Mouse (Mus musculus) heart, postnatal 25 days (tissue): ENCODE measurements around the gene Pphln1. TPM values are rescaled to one million over a fixed set of nuclear protein-coding genes. Genes with fewer than 3 reads are reported as not detected.

Experiments used
- DNase-seq: peaks from one replicate; pipeline ENCODE4 v3.0.0; 2022; ENCODE audit warnings: low spot score
- intact Hi-C: fragments of 180-260 bp; cut with DNase I; formaldehyde crosslinking; loops from one replicate; pipeline ENCODE4 v1.15.1; 2025
- total RNA-seq, 2 experiments: library from RNA; stranded (reverse); gene quantifications; 2 replicates each; pipeline ENCODE4 v1.2.3; 2021

The Pphln1 gene
- total RNA-seq, 2 experiments from 2014 or later = 19.2 to 22.0 TPM

DNA sequence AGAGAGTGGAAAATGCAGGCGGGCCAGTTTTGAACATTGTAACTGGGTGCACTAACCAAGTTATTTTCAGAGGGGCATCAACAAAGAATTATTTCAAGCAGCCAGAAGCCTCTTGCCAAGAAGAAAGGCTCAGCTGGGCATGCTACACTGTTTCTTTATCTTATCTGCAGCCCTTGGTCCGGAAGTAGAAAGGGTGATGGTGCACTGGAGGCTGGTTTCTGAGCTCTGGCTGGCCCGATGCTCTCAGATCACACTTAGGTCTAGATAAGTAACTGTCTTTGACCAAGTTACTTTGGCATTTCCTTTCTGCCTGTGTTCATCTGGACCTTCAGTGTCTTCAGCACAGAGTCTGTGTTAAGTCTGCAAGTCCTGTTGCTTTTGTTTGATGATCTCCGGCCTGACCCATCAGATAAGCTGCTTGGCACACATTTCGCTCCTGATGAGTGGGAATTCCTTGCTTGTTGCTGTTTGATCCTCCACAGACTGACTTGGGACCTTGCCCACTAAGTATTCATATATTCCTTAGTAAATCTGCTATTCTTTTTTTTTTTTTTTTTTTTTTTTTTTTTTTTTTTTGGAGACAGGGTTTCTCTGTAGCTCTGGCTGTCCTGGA lies 127.3 kb downstream of the Pphln1 start:
- no peak for DNase-seq
- intact Hi-C loops = no loop called here

DNA sequence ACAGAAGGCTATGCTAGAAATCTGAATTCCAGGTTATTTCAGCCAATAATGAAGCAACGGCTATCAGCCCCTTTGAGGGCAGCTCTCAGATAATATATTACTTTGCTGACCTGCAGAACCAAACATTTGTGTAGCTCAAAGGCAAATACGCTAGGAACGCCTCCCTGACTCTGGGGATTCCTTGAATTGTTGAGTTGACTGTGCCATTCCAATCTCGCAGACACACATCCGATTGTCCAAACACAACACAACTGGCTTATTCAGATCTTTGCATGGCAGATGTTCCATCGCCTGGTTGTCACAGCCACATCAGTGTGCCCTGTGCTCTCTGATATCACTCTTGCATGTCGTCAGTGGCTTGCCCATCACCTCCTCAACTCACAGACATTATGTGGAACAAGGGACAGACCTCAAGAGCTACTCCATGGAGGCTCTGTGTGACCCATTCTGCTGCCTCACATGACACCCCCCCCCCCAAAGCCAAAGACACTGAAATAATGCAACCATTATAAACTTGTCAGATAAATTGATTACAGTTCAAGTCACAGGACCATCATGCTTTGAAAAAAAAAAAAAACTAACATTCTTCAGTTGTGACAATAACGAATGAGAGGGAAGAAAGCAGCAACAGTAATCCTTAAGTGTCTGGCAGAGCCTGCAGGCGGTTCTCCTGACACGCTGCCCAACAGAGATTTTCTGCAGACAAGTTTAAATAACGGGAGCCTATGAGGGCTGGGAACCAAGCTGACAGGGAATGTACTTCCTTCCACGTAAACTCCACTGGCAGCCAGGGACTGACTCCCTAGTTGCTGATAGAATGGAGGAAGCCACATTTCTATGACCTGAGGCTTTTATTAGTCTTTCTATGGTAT lies 131.9 kb downstream of the Pphln1 start:
- intact Hi-C loops = no loop called here
- DNase-seq = no peak

DNA sequence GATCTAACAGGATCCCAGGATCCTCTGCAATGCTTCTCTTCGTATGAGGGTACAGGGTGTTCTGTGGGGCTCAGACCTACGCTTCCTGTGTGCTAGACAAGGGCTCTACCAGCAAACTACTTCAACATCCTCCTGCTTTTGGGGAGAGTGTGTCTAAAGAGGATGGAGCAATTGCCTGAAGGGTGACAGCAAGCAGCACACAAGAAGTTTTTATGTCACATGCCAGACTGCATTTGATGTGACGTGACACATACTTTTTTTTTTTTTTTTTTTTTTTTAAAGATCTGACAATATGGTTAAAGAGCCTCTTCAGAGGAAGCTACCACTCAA lies 132.5 kb downstream of the Pphln1 start:
- no peak for DNase-seq
- intact Hi-C loops = no loop called here

DNA sequence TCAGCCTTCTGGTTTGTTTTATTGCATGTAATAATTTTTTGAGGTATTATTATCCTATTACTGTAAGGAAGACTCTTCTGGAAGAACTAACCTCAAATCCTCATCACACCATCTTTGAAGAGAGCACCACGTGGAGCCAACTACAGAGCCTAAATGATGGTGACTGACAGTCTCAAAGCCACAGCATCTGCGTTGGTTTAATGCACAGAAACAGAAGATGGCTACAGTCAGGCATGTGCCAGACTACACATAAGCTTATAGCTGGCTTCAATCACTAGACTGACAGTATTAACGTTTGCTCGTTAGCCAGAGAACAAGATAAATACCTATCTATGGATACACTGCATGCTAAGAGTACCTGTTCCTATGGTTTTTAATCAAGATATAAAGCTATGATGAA lies 138.0 kb downstream of the Pphln1 start:
- DNase-seq = no peak
- intact Hi-C loops = no loop called here

DNA sequence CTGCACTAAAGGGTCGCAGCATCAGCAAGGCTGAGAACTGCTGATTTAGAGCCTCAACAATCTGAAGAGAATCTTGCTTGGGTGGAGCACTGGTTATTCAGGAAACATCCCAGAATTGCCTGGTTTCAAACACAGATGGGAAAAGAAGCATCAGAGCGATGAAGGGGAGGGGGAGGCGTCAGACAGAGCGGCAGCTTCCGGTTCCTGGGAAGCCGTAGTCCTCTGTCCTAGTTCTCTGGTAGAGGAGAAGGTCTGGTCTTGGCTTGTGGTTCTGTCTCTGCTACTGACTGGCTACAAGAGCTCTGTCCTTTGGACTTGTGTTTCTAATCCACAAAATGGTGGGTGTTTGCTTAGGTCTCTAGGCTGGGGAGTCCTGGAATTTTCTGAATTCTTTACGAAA lies 139.6 kb downstream of the Pphln1 start:
- no peak for DNase-seq
- intact Hi-C loops = no loop called here

DNA sequence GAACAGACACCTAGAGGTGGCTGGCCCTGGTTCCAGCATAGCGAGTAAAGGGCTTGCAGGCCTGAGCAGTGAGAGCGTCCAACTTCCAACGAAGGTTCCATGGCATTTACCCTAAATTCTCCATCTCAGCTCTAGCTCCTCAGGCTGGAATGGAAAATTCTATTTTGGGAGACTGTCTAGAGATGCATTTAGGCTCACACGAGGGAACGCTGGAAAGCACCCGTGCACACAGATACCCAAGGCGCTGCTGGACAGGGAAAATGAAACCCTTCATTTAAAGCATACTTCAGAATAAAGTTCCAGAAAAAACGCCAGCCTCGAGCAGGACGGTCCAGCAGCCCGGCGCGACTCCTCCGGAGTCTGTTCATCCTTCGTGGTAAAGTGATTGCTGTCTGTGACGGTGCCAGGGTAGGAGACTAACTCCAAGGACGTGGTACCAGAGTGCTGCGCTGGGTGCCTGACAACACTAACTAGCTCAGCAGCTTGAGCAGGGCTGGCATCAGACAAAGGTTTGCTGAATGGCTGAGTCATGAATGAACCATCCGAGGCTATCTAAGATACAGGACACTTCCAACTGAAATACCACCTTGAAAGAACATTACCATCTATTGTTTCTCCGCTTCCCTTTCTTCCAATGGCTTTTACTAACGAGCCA lies 140.5 kb downstream of the Pphln1 start:
- no peak for DNase-seq
- intact Hi-C loops = no loop called here

DNA sequence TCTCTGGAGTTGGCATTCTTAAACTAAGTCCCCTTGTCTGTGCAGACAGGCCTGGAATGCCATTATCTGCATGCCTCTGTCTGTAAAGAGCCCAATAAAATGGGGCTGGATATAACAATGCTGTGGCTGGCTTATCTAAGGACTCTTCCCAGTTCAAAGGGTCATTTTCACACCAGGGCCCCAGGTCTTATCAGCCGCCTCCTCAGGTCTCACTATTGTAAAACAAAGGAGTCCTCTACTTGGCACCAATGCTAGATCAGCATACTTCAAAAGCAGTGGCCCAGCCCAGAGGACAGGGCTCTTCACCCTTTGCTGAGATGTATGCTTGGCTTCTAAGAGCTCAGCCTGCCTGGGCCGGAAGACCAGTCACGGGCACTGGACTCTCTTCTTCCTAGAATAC lies 141.3 kb downstream of the Pphln1 start:
- DNase-seq = no peak
- intact Hi-C loops = no loop called here

Other genes starting within 250 kb of the Pphln1 start
- gene Gxylt1, start 123.2 kb upstream of the Pphln1 start, total RNA-seq = 10 to 100 TPM; 10.6 to 11.0 TPM
- gene Yaf2, start 61.4 kb upstream of the Pphln1 start, total RNA-seq = 10 to 100 TPM; 19.4 to 20.2 TPM
- gene Zcrb1, start within 50 bp of the Pphln1 start, total RNA-seq = 10 to 100 TPM; 85.7 to 87.2 TPM
- gene Prickle1, start 197.5 kb downstream of the Pphln1 start, total RNA-seq = 10 to 100 TPM; 16.8 to 18.9 TPM